Mouse (Mus musculus) kidney, adult 18-20 months (tissue): ENCODE data around the gene Cul4a.

Source experiments
- DNase-seq: peaks from one replicate; pipeline ENCODE4 v3.0.0; 2021

Cul4a gene

GRCm38 (mm10) chr8:13141681-13142080 lies 36.3 kb downstream of the Cul4a start:
- DNase-seq, result no peak

- DNase-seq, result no peak
Observed at GRCm38 (mm10) chr8:13148476-13148875, 43.1 kb downstream of the Cul4a start.

- DNase-seq, result no peak
Observed at GRCm38 (mm10) chr8:13149287-13149686, 43.9 kb downstream of the Cul4a start.

- DNase-seq, result no peak
Observed at GRCm38 (mm10) chr8:13149866-13150265, 44.4 kb downstream of the Cul4a start.

- DNase-seq, result no peak
Observed at GRCm38 (mm10) chr8:13150929-13151328, 45.5 kb downstream of the Cul4a start.

- DNase-seq, result no peak
Observed at GRCm38 (mm10) chr8:13154099-13154498, 48.7 kb downstream of the Cul4a start.

GRCm38 (mm10) chr8:13155358-13155757 lies 49.9 kb downstream of the Cul4a start:
- DNase-seq, result no peak

GRCm38 (mm10) chr8:13156327-13157097 lies 51.1 kb downstream of the Cul4a start:
- no peak for DNase-seq

GRCm38 (mm10) chr8:13158718-13159376 lies 53.4 kb downstream of the Cul4a start, which contains the start of gene Lamp1:
Lamp1 (plus strand) TSS chr8:13159161.
- peak; percentile 100 for DNase-seq

- peak; percentile 49 for DNase-seq
Observed at GRCm38 (mm10) chr8:13159377-13159881, 54.0 kb downstream of the Cul4a start.

GRCm38 (mm10) chr8:13160691-13161090 lies 55.3 kb downstream of the Cul4a start:
- DNase-seq, result no peak

- DNase-seq, result no peak
Observed at GRCm38 (mm10) chr8:13162098-13162497, 56.7 kb downstream of the Cul4a start.

- DNase-seq, result no peak
Observed at GRCm38 (mm10) chr8:13163563-13163962, 58.1 kb downstream of the Cul4a start.

- no peak for DNase-seq
Observed at GRCm38 (mm10) chr8:13164361-13164760, 58.9 kb downstream of the Cul4a start.

- no peak for DNase-seq
Observed at GRCm38 (mm10) chr8:13170510-13170909, 65.1 kb downstream of the Cul4a start.

GRCm38 (mm10) chr8:13174305-13174704 lies 68.9 kb downstream of the Cul4a start:
- no peak for DNase-seq

GRCm38 (mm10) chr8:13174811-13175210 lies 69.4 kb downstream of the Cul4a start:
- peak; percentile 42 for DNase-seq

- DNase-seq, result no peak
Observed at GRCm38 (mm10) chr8:13175650-13176049, 70.2 kb downstream of the Cul4a start.

- no peak for DNase-seq
Observed at GRCm38 (mm10) chr8:13177173-13177852, 71.9 kb downstream of the Cul4a start.

- no peak for DNase-seq
Observed at GRCm38 (mm10) chr8:13178137-13178536, 72.7 kb downstream of the Cul4a start.

- DNase-seq, result no peak
Observed at GRCm38 (mm10) chr8:13179482-13179881, 74.1 kb downstream of the Cul4a start.

GRCm38 (mm10) chr8:13179948-13180347 lies 74.5 kb downstream of the Cul4a start:
- no peak for DNase-seq

GRCm38 (mm10) chr8:13180408-13180807 lies 75.0 kb downstream of the Cul4a start:
- no peak for DNase-seq
